Mouse (Mus musculus) gastrocnemius, postnatal 14 days (tissue): ENCODE data around the gene Clec2d. TPM values are rescaled to one million over a fixed set of nuclear protein-coding genes. Genes with fewer than 3 reads are reported as not detected.

Experiments
- microRNA-seq, 2 experiments: library from miRNA; unstranded; fragments of <30 nt; microRNA quantifications; one replicate each; pipeline ENCODE4 v1.2.0; 2021
- total RNA-seq, 2 experiments: library from RNA; stranded (reverse); gene quantifications; 2 replicates each; pipeline ENCODE4 v1.2.3; 2021

Gene Clec2d
- total RNA-seq, 2 experiments from 2014 or later = 42.2 to 57.2 TPM

Small RNAs within 50 kb of the gene (microRNA-seq; reads per million reads assigned to microRNA genes)
- 0 reads per million in 2 experiments for gene Gm27514

Other genes with a start within 250 kb of the Clec2d start
- 1 to 10 TPM; 2.0 to 3.6 TPM for gene Clec2g, start 246.2 kb upstream of the Clec2d start, total RNA-seq
- not detected for gene Klrb1f, start 134.7 kb upstream of the Clec2d start, total RNA-seq
- gene Clec2e, start 79.7 kb upstream of the Clec2d start, total RNA-seq = under 1 TPM; 0.25 to 0.35 TPM
- not detected for gene Cd69, start 94.8 kb downstream of the Clec2d start, total RNA-seq
- not detected for gene 4922502D21Rik, start 151.2 kb downstream of the Clec2d start, total RNA-seq
- under 1 TPM in 1 of 2 experiments, not detected in 1; 0.10 TPM for gene Clec12a, start 162.1 kb downstream of the Clec2d start, total RNA-seq
- gene Clec12b, start 205.3 kb downstream of the Clec2d start, total RNA-seq = not detected
- gene Clec1b, start 216.7 kb downstream of the Clec2d start, total RNA-seq = under 1 TPM in 1 of 2 experiments, not detected in 1; 0.35 TPM
- gene Clec9a, start 228.2 kb downstream of the Clec2d start, total RNA-seq = not detected